Mouse (Mus musculus): ENCODE data around the gene Tut7.

The Tut7 gene

DNA sequence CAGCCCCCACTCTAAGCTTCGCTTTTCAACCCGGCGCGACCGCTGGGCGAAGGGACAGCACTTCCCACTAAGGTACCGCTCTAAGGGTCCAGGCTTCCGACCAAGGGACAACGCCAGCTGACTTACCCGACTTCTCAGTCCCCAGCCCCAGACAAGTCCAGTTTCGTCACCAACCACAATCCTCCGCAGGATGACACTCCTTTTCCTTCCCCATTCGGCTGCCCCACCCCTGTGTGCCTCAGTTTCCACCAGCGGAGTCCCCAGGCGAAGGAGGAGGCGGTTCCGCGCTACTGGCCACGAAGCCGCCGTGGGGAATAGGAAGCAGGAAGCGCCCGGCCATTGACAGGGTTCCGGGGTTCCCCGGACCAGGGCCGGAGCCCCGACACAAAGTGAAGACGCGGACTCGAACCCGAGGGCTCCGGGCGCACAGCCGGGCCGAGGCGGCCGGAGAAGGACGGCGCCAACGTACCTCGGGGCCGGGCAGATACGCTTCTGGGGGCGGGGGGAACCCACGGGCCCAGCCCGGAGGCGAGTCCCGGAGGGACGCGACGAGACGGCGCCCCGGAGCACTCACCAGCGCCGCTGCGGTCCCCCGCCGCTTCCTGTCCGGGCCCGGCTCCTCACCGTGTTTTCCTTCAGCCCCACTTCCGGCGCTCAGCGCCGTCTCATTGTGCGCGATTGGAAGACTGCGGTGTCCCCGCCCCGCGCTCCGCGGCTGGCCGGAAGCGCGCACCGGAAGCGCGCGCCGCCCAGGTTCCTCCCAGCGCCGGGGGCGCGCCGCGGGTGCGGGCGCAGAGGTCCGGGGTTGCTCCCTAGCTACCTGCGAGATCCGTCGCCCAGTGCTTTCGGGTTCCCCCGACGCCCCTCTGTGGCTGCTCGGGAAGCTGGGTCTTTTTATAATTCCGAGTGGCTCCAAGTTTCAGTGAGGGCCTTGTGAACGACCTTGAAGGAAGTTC lies at the start of gene Tut7:
Tut7 (minus strand) TSS at position 641 of the 956 bp plus-strand sequence.
- Histone ChIP-seq H3K4me3 (replicated peaks; ENCODE audit: low read length) (peak within 1 kb of the TSS; percentile 100), H3K36me3 (ENCODE audit: insufficient read depth, low read length) (peaks cover 30% of the 10 kb centered on the region), H3K27me3 (ENCODE audit: insufficient read depth, low read length) (0 out of 2 replicates have a peak, but pooled peaks cover 5% of the 10 kb centered on the region), H3K9me3 (ENCODE audit: low read length) (no peaks in the 10 kb centered on the region), H3K4me1 (replicated peaks; ENCODE audit: low read depth, low read length) (peaks cover 37% of the 10 kb centered on the region)
- TF ChIP-seq CTCF (conservative IDR thresholded peaks at IDR 0.05; ENCODE audit: low read length), result no peak
- TF ChIP-seq NANOG (IDR thresholded peaks at IDR 0.05; ENCODE audit: borderline replicate concordance, low read length), result no peak

DNA sequence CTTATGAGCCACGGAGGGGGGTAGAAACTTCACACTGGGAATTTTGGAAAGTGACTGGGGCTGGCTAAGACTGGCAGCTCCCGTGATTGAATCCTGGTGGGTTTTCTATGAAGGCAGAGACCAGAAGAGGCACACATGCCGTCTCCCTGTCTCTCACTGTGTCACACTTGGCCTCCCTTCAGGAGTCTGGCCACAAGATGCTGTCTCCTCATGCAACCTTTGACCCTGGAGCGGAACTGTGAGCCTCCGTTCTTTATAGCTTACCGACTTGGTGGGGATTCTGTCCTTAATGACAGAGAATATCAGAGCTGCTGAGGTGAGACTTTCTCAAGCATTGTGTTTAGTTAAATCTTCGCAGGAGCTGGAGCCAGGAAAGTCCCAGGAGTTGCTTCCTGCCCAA lies 49.5 kb upstream of the Tut7 start:
- no peak overlapping the region for H3K4me3 ChIP-seq (replicated peaks; ENCODE audit: low read length)
- peaks cover 24% of the 10 kb centered on the region for H3K4me1 ChIP-seq (replicated peaks; ENCODE audit: low read depth, low read length)
- no peak for TF ChIP-seq CTCF (conservative IDR thresholded peaks at IDR 0.05; ENCODE audit: low read length)
- no peak for TF ChIP-seq NANOG (IDR thresholded peaks at IDR 0.05; ENCODE audit: borderline replicate concordance, low read length)
- no peak for TF ChIP-seq POU5F1 (IDR thresholded peaks at IDR 0.05; ENCODE audit: borderline replicate concordance, low read length)
- no peaks in the 10 kb centered on the region for H3K9me3 ChIP-seq (ENCODE audit: low read length)
- H3K36me3 ChIP-seq (ENCODE audit: insufficient read depth, low read length), result no peaks in the 10 kb centered on the region
- H3K27me3 ChIP-seq (ENCODE audit: insufficient read depth, low read length), result peaks cover 10% of the 10 kb centered on the region; the same call in 1 of the 2 replicates

DNA sequence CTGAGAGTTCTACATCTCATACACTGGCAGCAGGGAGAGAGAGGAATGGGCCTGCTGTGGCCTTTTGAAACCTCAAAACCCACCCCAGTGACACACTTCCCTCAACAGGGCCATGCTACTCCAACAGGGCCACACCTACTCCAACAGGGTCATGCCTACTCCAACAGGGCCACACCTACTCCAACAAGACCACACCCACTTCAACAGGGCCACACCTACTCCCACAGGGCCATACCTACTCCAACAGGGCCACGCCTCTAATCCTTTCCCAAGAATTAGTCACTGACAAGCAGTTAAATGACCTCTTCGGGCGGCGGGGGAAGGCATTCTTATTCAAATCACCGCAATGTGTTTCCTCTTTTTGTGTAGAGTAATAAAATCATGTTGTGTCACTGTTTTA lies 47.1 kb upstream of the Tut7 start:
- TF ChIP-seq NANOG (IDR thresholded peaks at IDR 0.05; ENCODE audit: borderline replicate concordance, low read length) (no peak), CTCF (conservative IDR thresholded peaks at IDR 0.05; ENCODE audit: low read length) (no peak), POU5F1 (IDR thresholded peaks at IDR 0.05; ENCODE audit: borderline replicate concordance, low read length) (no peak)
- Histone ChIP-seq H3K9me3 (ENCODE audit: low read length) (no peaks in the 10 kb centered on the region), H3K36me3 (ENCODE audit: insufficient read depth, low read length) (no peaks in the 10 kb centered on the region), H3K27me3 (ENCODE audit: insufficient read depth, low read length) (peaks cover 8% of the 10 kb centered on the region; the same call in 1 of the 2 replicates), H3K4me1 (replicated peaks; ENCODE audit: low read depth, low read length) (peaks cover 28% of the 10 kb centered on the region), H3K4me3 (replicated peaks; ENCODE audit: low read length) (no peak overlapping the region)

DNA sequence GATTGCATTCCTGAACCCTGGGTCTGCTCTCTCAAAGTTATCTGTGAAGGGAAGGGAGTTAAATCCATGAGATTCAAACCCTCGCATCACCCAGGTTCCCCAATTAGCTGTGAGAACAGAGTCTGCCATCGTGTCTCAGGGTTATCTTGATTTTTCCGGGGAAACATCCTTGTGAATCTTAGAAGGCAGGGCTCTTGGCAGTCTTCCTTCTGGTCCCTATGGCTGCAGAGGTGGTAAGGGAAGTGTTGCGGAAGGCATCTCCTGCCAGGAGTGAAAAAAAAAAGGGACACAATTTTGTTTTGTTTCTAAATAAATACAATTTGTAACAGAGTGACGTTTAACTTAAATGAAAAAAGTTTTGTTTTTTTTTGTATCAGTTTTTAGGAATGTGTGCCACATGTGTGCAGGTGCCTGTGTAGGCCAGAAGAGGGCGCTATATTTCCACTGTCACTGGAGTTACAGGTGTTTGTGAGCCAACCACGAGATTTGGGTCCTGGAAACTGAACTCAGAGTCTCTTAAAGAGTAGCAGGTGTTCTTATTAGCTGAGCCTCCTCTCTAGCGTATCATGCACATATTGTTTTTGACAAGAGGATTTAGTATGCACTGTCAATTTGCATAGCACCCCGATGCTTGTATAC lies 45.2 kb upstream of the Tut7 start:
- Histone ChIP-seq H3K36me3 (ENCODE audit: insufficient read depth, low read length) (no peaks in the 10 kb centered on the region), H3K4me3 (replicated peaks; ENCODE audit: low read length) (no peak overlapping the region), H3K9me3 (ENCODE audit: low read length) (no peaks in the 10 kb centered on the region; the same call in 1 of the 2 replicates), H3K27me3 (ENCODE audit: insufficient read depth, low read length) (peaks cover 3% of the 10 kb centered on the region; the same call in 1 of the 2 replicates), H3K4me1 (replicated peaks; ENCODE audit: low read depth, low read length) (peaks cover 28% of the 10 kb centered on the region)
- no peak for TF ChIP-seq NANOG (IDR thresholded peaks at IDR 0.05; ENCODE audit: borderline replicate concordance, low read length)
- TF ChIP-seq CTCF (conservative IDR thresholded peaks at IDR 0.05; ENCODE audit: low read length), result peak; percentile 85

DNA sequence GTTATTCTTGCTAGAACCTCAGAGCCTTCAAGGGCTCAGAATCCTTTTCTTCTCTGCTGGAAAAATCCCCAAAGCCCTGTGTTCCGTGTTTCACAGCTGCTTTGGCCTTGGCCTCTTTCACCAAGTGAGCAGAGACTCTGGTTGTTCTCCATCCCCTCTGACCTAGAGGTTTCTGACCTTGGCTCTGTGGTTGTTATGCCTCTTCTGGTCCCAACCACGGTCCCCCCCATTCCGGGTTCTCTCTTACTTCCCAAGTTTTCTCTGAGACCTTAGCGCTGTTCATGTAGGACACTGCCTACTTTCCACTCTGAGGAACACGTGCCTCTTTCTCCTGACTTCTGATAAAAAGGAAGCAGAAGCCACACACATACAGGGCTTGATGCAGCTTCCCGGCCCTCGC lies 44.2 kb upstream of the Tut7 start:
- no peaks in the 10 kb centered on the region; the same call in 1 of the 2 replicates for H3K9me3 ChIP-seq (ENCODE audit: low read length)
- TF ChIP-seq CTCF (conservative IDR thresholded peaks at IDR 0.05; ENCODE audit: low read length) (no peak), POU5F1 (IDR thresholded peaks at IDR 0.05; ENCODE audit: borderline replicate concordance, low read length) (no peak), NANOG (IDR thresholded peaks at IDR 0.05; ENCODE audit: borderline replicate concordance, low read length) (no peak)
- peaks cover 28% of the 10 kb centered on the region for H3K4me1 ChIP-seq (replicated peaks; ENCODE audit: low read depth, low read length)
- no peaks in the 10 kb centered on the region for H3K36me3 ChIP-seq (ENCODE audit: insufficient read depth, low read length)
- H3K4me3 ChIP-seq (replicated peaks; ENCODE audit: low read length), result no peak overlapping the region
- no peaks in the 10 kb centered on the region for H3K27me3 ChIP-seq (ENCODE audit: insufficient read depth, low read length)

DNA sequence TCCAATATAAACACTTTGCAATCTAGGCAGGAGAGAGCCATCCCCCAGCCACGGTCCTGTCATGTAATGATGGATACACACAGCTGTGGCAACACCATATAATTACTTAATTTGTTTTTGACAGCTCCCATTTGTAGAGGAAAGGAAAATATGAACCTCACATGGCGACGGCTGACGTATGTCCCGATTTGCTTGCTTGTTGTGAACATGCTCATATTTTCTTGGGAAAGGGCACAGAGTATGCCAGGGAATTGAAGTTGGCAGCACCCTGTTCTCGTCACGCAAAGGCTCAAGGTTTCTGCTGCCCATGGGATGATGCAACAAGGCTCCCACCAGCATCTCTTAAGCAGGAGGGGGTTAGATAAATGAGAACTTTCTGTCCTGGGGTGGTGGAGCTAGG lies 36.6 kb upstream of the Tut7 start:
- H3K9me3 ChIP-seq (ENCODE audit: low read length), result no peaks in the 10 kb centered on the region; the same call in 1 of the 2 replicates
- no peak overlapping the region for H3K4me3 ChIP-seq (replicated peaks; ENCODE audit: low read length)
- no peak for TF ChIP-seq POU5F1 (IDR thresholded peaks at IDR 0.05; ENCODE audit: borderline replicate concordance, low read length)
- TF ChIP-seq NANOG (IDR thresholded peaks at IDR 0.05; ENCODE audit: borderline replicate concordance, low read length), result no peak
- TF ChIP-seq CTCF (conservative IDR thresholded peaks at IDR 0.05; ENCODE audit: low read length), result no peak
- H3K4me1 ChIP-seq (replicated peaks; ENCODE audit: low read depth, low read length), result 0 out of 2 replicates have a peak, but pooled peaks cover 3% of the 10 kb centered on the region
- no peaks in the 10 kb centered on the region for H3K36me3 ChIP-seq (ENCODE audit: insufficient read depth, low read length)
- peaks cover 12% of the 10 kb centered on the region for H3K27me3 ChIP-seq (ENCODE audit: insufficient read depth, low read length)

DNA sequence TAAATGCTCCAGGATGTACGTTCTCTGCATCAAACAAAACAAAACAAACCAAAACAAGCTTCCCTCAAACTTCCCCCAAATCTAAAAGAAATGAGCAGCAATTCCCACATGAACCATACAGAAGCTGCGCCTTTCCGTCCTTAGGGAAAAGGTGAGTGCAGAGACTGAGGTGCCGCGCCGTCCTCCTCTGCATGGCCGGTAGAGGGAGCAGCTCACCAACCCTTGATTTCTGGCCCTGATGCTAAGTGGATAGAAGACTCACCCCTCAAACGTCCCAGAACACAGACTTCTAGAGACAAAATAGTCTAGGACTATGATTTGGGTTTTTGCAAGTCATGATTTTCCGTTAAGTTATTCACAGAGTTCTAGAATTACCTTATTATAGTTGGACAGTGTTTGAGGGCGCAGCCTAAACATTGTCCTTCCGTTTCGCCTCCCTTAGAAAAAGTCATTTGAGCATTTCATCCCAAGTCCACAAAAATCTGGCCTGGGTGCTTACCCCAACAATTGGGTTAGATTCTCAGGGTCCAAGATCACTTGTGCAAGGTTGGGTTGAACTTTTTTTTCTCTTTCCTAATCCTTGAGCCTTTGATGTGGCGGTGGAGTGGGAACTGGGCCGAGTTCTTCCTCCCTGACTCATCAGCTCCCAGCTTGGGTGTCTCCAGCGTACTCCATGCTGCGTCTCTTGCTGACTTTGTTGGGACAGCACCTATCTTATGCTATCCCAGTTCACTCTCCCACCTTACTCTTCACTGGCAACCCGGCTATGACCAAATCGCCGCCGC lies 33.5 kb upstream of the Tut7 start:
- Histone ChIP-seq H3K9me3 (ENCODE audit: low read length) (no peaks in the 10 kb centered on the region; the same call in 1 of the 2 replicates), H3K27me3 (ENCODE audit: insufficient read depth, low read length) (peaks cover 28% of the 10 kb centered on the region), H3K36me3 (ENCODE audit: insufficient read depth, low read length) (no peaks in the 10 kb centered on the region), H3K4me3 (replicated peaks; ENCODE audit: low read length) (no peak overlapping the region), H3K4me1 (replicated peaks; ENCODE audit: low read depth, low read length) (peaks cover 14% of the 10 kb centered on the region; the same call in 1 of the 2 replicates)
- TF ChIP-seq NANOG (IDR thresholded peaks at IDR 0.05; ENCODE audit: borderline replicate concordance, low read length), result no peak
- TF ChIP-seq CTCF (conservative IDR thresholded peaks at IDR 0.05; ENCODE audit: low read length), result peak; percentile 84

DNA sequence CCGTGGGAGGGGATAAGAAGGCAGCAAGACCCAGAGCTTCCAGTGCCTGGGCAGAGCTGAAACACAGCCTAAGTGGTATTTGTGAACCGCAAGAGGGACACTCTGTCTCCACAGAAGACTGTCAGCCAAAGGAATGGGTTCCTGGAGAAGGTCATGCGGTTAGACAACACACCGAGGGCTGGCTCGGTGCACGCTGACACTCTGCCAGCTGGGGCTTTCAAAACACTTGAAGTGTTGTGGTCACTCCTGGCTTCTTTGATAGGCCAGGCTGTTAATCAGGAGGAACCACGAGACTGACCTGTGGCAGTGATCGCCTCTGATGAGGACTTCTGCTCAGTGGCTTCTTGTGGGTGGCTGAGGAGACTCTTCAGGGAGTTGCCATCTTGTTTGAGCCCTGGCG lies 30.5 kb upstream of the Tut7 start:
- peaks cover 14% of the 10 kb centered on the region; the same call in 1 of the 2 replicates for H3K4me1 ChIP-seq (replicated peaks; ENCODE audit: low read depth, low read length)
- H3K27me3 ChIP-seq (ENCODE audit: insufficient read depth, low read length), result peaks cover 34% of the 10 kb centered on the region
- 0 out of 2 replicates have a peak overlapping the region, but pooled peaks have one; percentile 23 for H3K4me3 ChIP-seq (replicated peaks; ENCODE audit: low read length)
- no peak for TF ChIP-seq CTCF (conservative IDR thresholded peaks at IDR 0.05; ENCODE audit: low read length)
- no peak for TF ChIP-seq POU5F1 (IDR thresholded peaks at IDR 0.05; ENCODE audit: borderline replicate concordance, low read length)
- no peak for TF ChIP-seq NANOG (IDR thresholded peaks at IDR 0.05; ENCODE audit: borderline replicate concordance, low read length)
- H3K9me3 ChIP-seq (ENCODE audit: low read length), result no peaks in the 10 kb centered on the region; the same call in 1 of the 2 replicates
- H3K36me3 ChIP-seq (ENCODE audit: insufficient read depth, low read length), result no peaks in the 10 kb centered on the region
